Mouse (Mus musculus): Measurements from ENCODE around the gene Apoa4.
A peak's percentile ranks its signal among the peaks of the same experiment; 100 is the strongest.

Apoa4 gene

GRCm38 (mm10) chr9:46274494-46274893 is 34.0 kb downstream of the Apoa4 start:
- DNase-seq (ENCODE audit: low spot score in 2 of 2) = no peak

- DNase-seq (ENCODE audit: low spot score in 2 of 2) = peak; percentile 91 to 97
Observed at GRCm38 (mm10) chr9:46282631-46283436, 42.3 kb downstream of the Apoa4 start, which contains the start of gene Bud13. Gene Bud13 (plus strand): TSS chr9:46283008.
